Mouse (Mus musculus): ENCODE measurements around the gene Hoxd3. TPM values are rescaled to one million over a fixed set of nuclear protein-coding genes. Genes with fewer than 3 reads are reported as not detected.
A peak's percentile ranks its signal among the peaks of the same experiment; 100 is the strongest.

Gene Hoxd3
- polyA plus RNA-seq, 1 experiment from 2014 or later: 0.55 TPM

DNA sequence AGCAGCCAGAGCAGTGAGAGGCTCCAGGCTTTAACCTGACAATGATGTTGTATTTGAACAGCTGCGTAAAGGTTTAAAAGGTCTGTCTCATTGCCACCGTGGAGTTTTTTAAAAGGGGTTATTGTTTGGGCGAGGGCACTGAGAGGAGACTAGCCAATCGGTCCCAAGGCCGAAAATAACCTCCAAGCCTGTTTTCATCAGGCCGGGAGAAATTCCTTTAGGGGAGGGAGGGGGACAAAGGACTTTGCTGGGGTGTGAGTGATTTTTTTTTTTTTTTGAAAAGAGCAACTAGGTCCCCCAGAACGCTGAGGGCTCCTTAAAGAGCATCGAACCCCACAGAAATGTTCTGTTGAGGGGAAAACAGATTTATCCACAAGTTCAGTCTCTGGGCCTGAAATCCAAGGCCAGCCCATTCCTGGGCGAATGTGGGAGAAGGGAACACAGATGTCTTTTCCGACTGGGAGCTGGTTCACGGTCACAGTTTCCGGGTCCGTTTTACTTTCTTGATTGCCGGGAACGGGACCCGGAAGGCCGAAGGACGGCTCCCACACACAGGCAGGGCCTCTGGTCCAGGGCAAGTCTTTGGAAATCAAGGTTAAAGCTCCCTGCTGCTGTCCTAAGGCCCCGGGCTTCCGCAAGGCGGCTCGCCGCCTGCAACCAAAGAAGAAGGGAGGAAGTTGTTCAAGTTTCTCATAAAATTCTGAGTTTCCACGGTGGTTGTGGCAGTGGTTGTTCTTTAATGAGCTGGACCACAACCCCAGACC, 22.0 kb upstream of the Hoxd3 start:
- Histone ChIP-seq H3K4me1 (peaks cover 31% of the 10 kb centered on the region), H3K9ac (peak overlapping the region; percentile 31), H3K4me3 (peak overlapping the region; percentile 26), H3K36me3 (no peaks in the 10 kb centered on the region; the same call in 1 of the 2 replicates), H3K9me3 (no peaks in the 10 kb centered on the region), H3K4me2 (peak overlapping the region; percentile 49), H3K27ac (peak overlapping the region; percentile 74), H3K27me3 (peaks cover 70% of the 10 kb centered on the region)
- WGBS: 8% methylated on average over 24 of the region's 24 CpGs
- no peak for ATAC-seq (ENCODE audit: insufficient number of reproducible peaks, low FRiP score, low TSS enrichment, low read depth)

GRCm38 (mm10) chr2:74690338-74690716, 21.4 kb upstream of the Hoxd3 start:
- Histone ChIP-seq H3K4me3 (peak overlapping the region; percentile 44), H3K36me3 (no peaks in the 10 kb centered on the region; the same call in 1 of the 2 replicates), H3K9me3 (no peaks in the 10 kb centered on the region), H3K4me2 (peak overlapping the region; percentile 62), H3K9ac (peak overlapping the region; percentile 31; the same call in 1 of the 2 replicates), H3K27ac (peak overlapping the region; percentile 74; the same call in 1 of the 2 replicates), H3K4me1 (peaks cover 31% of the 10 kb centered on the region), H3K27me3 (peaks cover 72% of the 10 kb centered on the region)
- ATAC-seq (ENCODE audit: insufficient number of reproducible peaks, low FRiP score, low TSS enrichment, low read depth): no peak
- 18% methylated on average over 8 of the region's 8 CpGs for WGBS

DNA sequence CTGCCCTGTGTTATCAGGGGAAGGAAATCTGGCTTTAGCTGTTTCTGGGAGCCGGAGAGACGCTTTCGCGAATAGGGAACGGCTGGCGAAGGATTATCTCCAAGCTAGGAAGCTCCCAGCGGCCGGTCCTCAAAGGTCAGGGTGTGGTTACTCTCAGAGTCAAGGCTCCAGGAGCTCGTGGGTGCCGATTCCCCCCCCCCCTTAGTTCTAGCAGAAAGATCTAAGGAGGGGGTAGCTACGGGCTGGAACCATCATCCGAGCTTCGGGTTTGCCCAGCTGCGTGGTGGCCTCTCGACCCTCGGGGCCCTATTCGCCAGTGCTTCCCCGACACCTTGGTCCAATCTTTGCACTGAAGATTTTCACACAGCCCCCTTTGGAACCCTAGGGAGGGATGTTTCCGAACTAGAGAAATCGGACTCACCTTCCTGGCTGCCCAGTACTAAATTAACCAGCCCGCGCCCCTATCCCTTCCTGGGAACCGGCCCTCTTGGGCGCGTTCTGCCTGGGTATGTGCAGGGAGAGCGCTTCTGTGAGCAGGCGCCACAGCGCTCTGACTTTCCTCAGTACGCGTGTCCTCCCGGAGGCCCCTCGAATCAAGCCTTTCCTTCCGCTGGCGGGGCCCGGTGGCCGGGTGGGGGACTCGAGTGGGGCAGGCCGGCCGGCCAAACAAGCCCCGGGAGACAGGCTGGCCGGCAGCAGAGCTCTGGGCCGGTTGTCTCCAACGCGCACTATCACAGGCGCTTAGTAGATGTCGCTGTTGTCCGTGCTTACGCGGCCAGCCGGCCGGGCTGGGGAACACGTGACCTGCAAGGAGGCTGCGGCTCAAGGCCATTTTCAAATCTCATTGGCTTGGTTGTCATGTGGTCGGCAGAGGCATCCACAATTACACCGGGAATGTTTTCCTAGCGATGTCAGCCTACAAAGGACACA, 20.4 kb upstream of the Hoxd3 start, which contains the start of gene Hoxd10:
TSS of gene Hoxd10 (plus strand) at position 903 of the 930 bp plus-strand sequence.
- 4% methylated on average over 56 of the region's 56 CpGs for WGBS
- H3K9ac ChIP-seq: peak within 1 kb of the TSS; percentile 54

DNA sequence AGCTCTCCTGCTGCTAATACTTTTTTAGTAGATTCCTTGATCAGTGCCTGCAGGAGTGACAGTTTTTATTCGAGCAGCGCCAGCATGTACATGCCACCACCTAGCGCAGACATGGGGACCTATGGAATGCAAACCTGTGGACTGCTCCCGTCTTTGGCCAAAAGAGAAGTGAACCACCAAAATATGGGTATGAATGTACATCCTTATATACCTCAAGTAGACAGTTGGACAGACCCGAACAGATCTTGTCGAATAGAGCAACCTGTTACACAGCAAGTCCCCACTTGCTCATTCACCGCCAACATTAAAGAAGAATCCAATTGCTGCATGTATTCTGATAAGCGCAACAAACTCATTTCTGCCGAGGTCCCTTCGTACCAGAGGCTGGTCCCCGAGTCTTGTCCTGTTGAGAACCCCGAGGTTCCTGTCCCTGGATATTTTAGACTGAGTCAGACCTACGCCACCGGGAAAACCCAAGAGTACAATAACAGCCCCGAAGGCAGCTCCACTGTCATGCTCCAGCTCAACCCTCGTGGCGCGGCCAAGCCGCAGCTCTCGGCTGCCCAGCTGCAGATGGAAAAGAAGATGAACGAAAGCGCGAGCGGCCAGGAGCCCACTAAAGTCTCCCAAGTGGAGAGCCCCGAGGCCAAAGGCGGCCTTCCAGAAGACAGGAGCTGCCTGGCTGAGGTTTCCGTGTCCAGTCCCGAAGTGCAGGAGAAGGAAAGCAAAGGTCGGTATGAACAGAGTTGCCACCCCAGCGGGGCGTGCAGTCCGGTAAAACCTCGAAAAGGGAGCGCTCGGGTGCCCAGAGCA, 19.5 kb upstream of the Hoxd3 start:
- Histone ChIP-seq H3K4me3 (peak overlapping the region; percentile 44), H3K27me3 (peaks cover 80% of the 10 kb centered on the region), H3K9ac (peak overlapping the region; percentile 52), H3K4me2 (peak overlapping the region; percentile 62), H3K9me3 (no peaks in the 10 kb centered on the region), H3K27ac (peak overlapping the region; percentile 86), H3K36me3 (no peaks in the 10 kb centered on the region; the same call in 1 of the 2 replicates), H3K4me1 (peaks cover 40% of the 10 kb centered on the region)
- WGBS: 7% methylated on average over 35 of the region's 35 CpGs
- ATAC-seq (ENCODE audit: insufficient number of reproducible peaks, low FRiP score, low TSS enrichment, low read depth): no peak

More for the DNA sequence above, 20.4 kb upstream of the Hoxd3 start, which contains the start of gene Hoxd10:
- H3K4me1 ChIP-seq: peaks cover 31% of the 10 kb centered on the region
- H3K9me3 ChIP-seq: no peaks in the 10 kb centered on the region
- H3K27me3 ChIP-seq: peaks cover 79% of the 10 kb centered on the region
- peak within 1 kb of the TSS; percentile 62 for H3K4me2 ChIP-seq
- H3K36me3 ChIP-seq: no peaks in the 10 kb centered on the region; the same call in 1 of the 2 replicates
- ATAC-seq (ENCODE audit: insufficient number of reproducible peaks, low FRiP score, low TSS enrichment, low read depth): peak; percentile 81; the same call in 1 of the 2 replicates
- peak within 1 kb of the TSS; percentile 44 for H3K4me3 ChIP-seq
- peak within 1 kb of the TSS; percentile 86 for H3K27ac ChIP-seq

GRCm38 (mm10) chr2:74692808-74693431, 18.8 kb upstream of the Hoxd3 start:
- WGBS: 15% methylated on average over 20 of the region's 20 CpGs
- H3K9ac ChIP-seq: peak overlapping the region; percentile 52

DNA sequence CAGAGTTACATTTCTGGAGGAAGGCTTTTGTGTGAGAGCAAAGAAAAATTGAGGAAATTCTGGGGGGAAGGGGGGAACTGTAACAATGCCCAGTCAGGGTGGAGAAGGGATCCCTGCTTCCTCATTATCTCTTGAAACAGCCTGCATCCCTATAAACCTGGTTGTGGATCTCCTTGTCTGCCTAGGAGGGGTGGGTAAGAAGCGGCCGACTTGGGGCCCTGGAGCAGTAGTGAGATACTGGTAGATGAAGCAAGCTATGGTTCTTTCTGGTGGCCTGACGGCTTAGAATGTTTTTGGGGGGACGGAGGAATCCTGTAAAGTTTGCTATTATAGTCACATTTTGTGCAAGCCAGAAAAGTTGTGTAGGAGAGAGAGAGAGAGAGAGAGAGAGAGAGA, 18.3 kb upstream of the Hoxd3 start:
- ATAC-seq (ENCODE audit: insufficient number of reproducible peaks, low FRiP score, low TSS enrichment, low read depth): no peak
- H3K27me3 ChIP-seq: peaks cover 79% of the 10 kb centered on the region
- H3K27ac ChIP-seq: peak overlapping the region; percentile 86
- H3K36me3 ChIP-seq: no peaks in the 10 kb centered on the region; the same call in 1 of the 2 replicates
- peak overlapping the region; percentile 44 for H3K4me3 ChIP-seq
- H3K9ac ChIP-seq: peak overlapping the region; percentile 52; the same call in 1 of the 2 replicates
- peak overlapping the region; percentile 62 for H3K4me2 ChIP-seq
- H3K9me3 ChIP-seq: no peaks in the 10 kb centered on the region
- 33% methylated on average over 4 of the region's 4 CpGs for WGBS
- H3K4me1 ChIP-seq: peaks cover 46% of the 10 kb centered on the region

More at GRCm38 (mm10) chr2:74692808-74693431, 18.8 kb upstream of the Hoxd3 start:
- Histone ChIP-seq H3K27ac (peak overlapping the region; percentile 86), H3K27me3 (peaks cover 77% of the 10 kb centered on the region), H3K4me1 (peaks cover 41% of the 10 kb centered on the region), H3K4me2 (peak overlapping the region; percentile 62), H3K9me3 (no peaks in the 10 kb centered on the region), H3K36me3 (no peaks in the 10 kb centered on the region; the same call in 1 of the 2 replicates), H3K4me3 (peak overlapping the region; percentile 44)
- ATAC-seq (ENCODE audit: insufficient number of reproducible peaks, low FRiP score, low TSS enrichment, low read depth): no peak

DNA sequence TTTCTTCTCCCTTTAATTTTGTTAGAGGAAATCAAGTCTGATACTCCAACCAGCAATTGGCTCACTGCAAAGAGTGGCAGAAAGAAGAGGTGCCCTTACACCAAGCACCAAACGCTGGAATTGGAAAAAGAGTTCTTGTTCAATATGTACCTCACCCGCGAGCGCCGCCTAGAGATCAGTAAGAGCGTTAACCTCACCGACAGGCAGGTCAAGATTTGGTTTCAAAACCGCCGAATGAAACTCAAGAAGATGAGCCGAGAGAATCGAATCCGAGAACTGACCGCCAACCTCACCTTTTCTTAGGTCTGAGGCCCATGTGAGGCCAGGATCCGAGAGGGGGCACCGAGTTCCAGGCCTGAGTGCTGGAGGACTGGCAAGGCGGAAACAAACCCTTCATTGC, 17.7 kb upstream of the Hoxd3 start:
- H3K4me2 ChIP-seq: peak overlapping the region; percentile 62
- no peak overlapping the region for H3K9ac ChIP-seq
- H3K36me3 ChIP-seq: no peaks in the 10 kb centered on the region; the same call in 1 of the 2 replicates
- peaks cover 52% of the 10 kb centered on the region for H3K4me1 ChIP-seq
- WGBS: 13% methylated on average over 16 of the region's 16 CpGs
- peaks cover 80% of the 10 kb centered on the region for H3K27me3 ChIP-seq
- H3K9me3 ChIP-seq: no peaks in the 10 kb centered on the region
- no peak for ATAC-seq (ENCODE audit: insufficient number of reproducible peaks, low FRiP score, low TSS enrichment, low read depth)
- 0 out of 2 replicates have a peak overlapping the region, but pooled peaks have one; percentile 86 for H3K27ac ChIP-seq
- H3K4me3 ChIP-seq: peak overlapping the region; percentile 44

GRCm38 (mm10) chr2:74695383-74695782, 16.3 kb upstream of the Hoxd3 start:
- Histone ChIP-seq H3K4me2 (no peak overlapping the region), H3K4me3 (no peak overlapping the region), H3K36me3 (peaks cover 4% of the 10 kb centered on the region; the same call in 1 of the 2 replicates), H3K9ac (no peak overlapping the region), H3K27me3 (peaks cover 84% of the 10 kb centered on the region), H3K4me1 (peaks cover 60% of the 10 kb centered on the region), H3K27ac (no peak overlapping the region), H3K9me3 (no peaks in the 10 kb centered on the region)
- ATAC-seq (ENCODE audit: insufficient number of reproducible peaks, low FRiP score, low TSS enrichment, low read depth): no peak
- WGBS: 36% methylated on average over 1 of the region's 1 CpGs

- Histone ChIP-seq H3K4me1 (peaks cover 65% of the 10 kb centered on the region), H3K4me3 (0 out of 2 replicates have a peak overlapping the region, but pooled peaks have one; percentile 48), H3K9ac (no peak overlapping the region), H3K27ac (peak overlapping the region; percentile 78), H3K36me3 (peaks cover 4% of the 10 kb centered on the region; the same call in 1 of the 2 replicates), H3K27me3 (peaks cover 88% of the 10 kb centered on the region), H3K4me2 (0 out of 2 replicates have a peak overlapping the region, but pooled peaks have one; percentile 15), H3K9me3 (no peaks in the 10 kb centered on the region)
- ATAC-seq (ENCODE audit: insufficient number of reproducible peaks, low FRiP score, low TSS enrichment, low read depth): no peak
- WGBS: 34% methylated on average over 7 of the region's 7 CpGs
Measured at GRCm38 (mm10) chr2:74695813-74696430, 15.8 kb upstream of the Hoxd3 start.

Measured in limb, embryonic 15.5 days (tissue).